Mouse (Mus musculus) adrenal gland, adult 2 months (tissue): ENCODE results near the gene Gm340. TPM values are rescaled to one million over a fixed set of nuclear protein-coding genes. Genes with fewer than 3 reads are reported as not detected.

Source experiments
- DNase-seq: peaks from one replicate; pipeline ENCODE4 v3.0.0; 2021
- long read RNA-seq: library from polyadenylated mRNA; stranded (forward); transcript quantifications from one replicate; pipeline ENCODE4 v2.0.0, GENCODE M21; 2021
- polyA plus RNA-seq: library from polyadenylated mRNA; depleted of rRNA; stranded (reverse); fragments of >200 nt; gene quantifications from 2 replicates; pipeline ENCODE4 v1.2.3, GENCODE M21; 2012; rRNA removed
- total RNA-seq, 2 experiments: library from RNA; stranded (reverse); gene quantifications; 2 replicates each; pipeline ENCODE4 v1.2.3; 2021

Gene Gm340
- total RNA-seq (10 to 100 TPM; 12.9 to 15.0 TPM), polyA plus RNA-seq (0.33 and 0.39 TPM in 2 replicates)
- long read RNA-seq = 0 reads

- no peak for DNase-seq
These were observed at the start of gene Gm340 for GRCm38 (mm10) chr19:41581706-41582420. Gene Gm340, plus strand, starts transcription at chr19:41582370.

- DNase-seq = no peak
These were observed 48.1 kb upstream of the Gm340 start for GRCm38 (mm10) chr19:41534021-41534420.

GRCm38 (mm10) chr19:41556981-41557380, 25.2 kb upstream of the Gm340 start:
- DNase-seq = no peak

GRCm38 (mm10) chr19:41557491-41557890, 24.7 kb upstream of the Gm340 start:
- no peak for DNase-seq

GRCm38 (mm10) chr19:41558891-41559486, 23.2 kb upstream of the Gm340 start:
- DNase-seq = no peak

- DNase-seq = no peak
These were observed 21.3 kb upstream of the Gm340 start for GRCm38 (mm10) chr19:41560856-41561255.

GRCm38 (mm10) chr19:41568791-41569190, 13.4 kb upstream of the Gm340 start:
- no peak for DNase-seq

- DNase-seq = no peak
These were observed 8.5 kb upstream of the Gm340 start for GRCm38 (mm10) chr19:41573700-41574099.

- no peak for DNase-seq
These were observed 4.6 kb upstream of the Gm340 start for GRCm38 (mm10) chr19:41577576-41577975.

- DNase-seq = peak; percentile 88
These were observed 2.8 kb upstream of the Gm340 start for GRCm38 (mm10) chr19:41579311-41579920.

GRCm38 (mm10) chr19:41582918-41583514, 846 bp downstream of the Gm340 start:
- DNase-seq = no peak

GRCm38 (mm10) chr19:41586752-41587151, 4.6 kb downstream of the Gm340 start:
- DNase-seq = no peak

- no peak for DNase-seq
These were observed 5.5 kb downstream of the Gm340 start for GRCm38 (mm10) chr19:41587431-41588222.

GRCm38 (mm10) chr19:41589026-41589425, 6.9 kb downstream of the Gm340 start:
- DNase-seq = no peak

GRCm38 (mm10) chr19:41589681-41590080, 7.5 kb downstream of the Gm340 start:
- no peak for DNase-seq

GRCm38 (mm10) chr19:41591808-41592207, 9.6 kb downstream of the Gm340 start:
- no peak for DNase-seq

GRCm38 (mm10) chr19:41597170-41597894, 15.2 kb downstream of the Gm340 start:
- DNase-seq = peak; percentile 94

- no peak for DNase-seq
These were observed 18.5 kb downstream of the Gm340 start for GRCm38 (mm10) chr19:41600647-41601046.

- no peak for DNase-seq
These were observed 24.2 kb downstream of the Gm340 start for GRCm38 (mm10) chr19:41606208-41606987.

- no peak for DNase-seq
These were observed 29.5 kb downstream of the Gm340 start for GRCm38 (mm10) chr19:41611683-41612082.
